Mouse (Mus musculus) ES-Bruce4 (cell line): ENCODE data around the gene Thtpa. TPM values are rescaled to one million over a fixed set of nuclear protein-coding genes. Genes with fewer than 3 reads are reported as not detected.
A peak's percentile ranks its signal among the peaks of the same experiment; 100 is the strongest.

Experiments
- H3K27ac ChIP-seq: 2 replicates; pipeline ENCODE4 v1.5.1; 2012; ENCODE audit warnings: low read length, inconsistent platforms; ENCODE audit not compliant: insufficient read depth
- H3K27me3 ChIP-seq: 2 replicates; pipeline ENCODE4 v1.6.1; 2012; ENCODE audit warnings: mild to moderate bottlenecking, low read length, inconsistent platforms; ENCODE audit not compliant: control insufficient read depth, poor library complexity, insufficient read depth, severe bottlenecking
- H3K36me3 ChIP-seq: 2 replicates; pipeline ENCODE4 v1.6.1; 2012; ENCODE audit warnings: inconsistent platforms, mild to moderate bottlenecking, low read length, moderate library complexity; ENCODE audit not compliant: control insufficient read depth, poor library complexity, insufficient read depth, severe bottlenecking
- H3K4me1 ChIP-seq: one replicate; pipeline ENCODE4 v1.8.1; 2011; ENCODE audit warnings: low read length; ENCODE audit not compliant: control insufficient read depth, insufficient read depth
- H3K4me3 ChIP-seq: 2 replicates; pipeline ENCODE4 v1.5.1; 2011; ENCODE audit warnings: low read depth, mild to moderate bottlenecking, low read length
- H3K9ac ChIP-seq: 2 replicates; pipeline ENCODE4 v1.6.1; 2012; ENCODE audit warnings: low read depth, mild to moderate bottlenecking, inconsistent platforms; ENCODE audit not compliant: poor library complexity, severe bottlenecking
- H3K9me3 ChIP-seq: replicated peaks from 2 replicates; pipeline ENCODE4 v1.6.1; 2012; ENCODE audit warnings: mild to moderate bottlenecking, low read length, inconsistent platforms; ENCODE audit not compliant: control insufficient read depth, poor library complexity, insufficient read depth, severe bottlenecking
- CTCF ChIP-seq: IDR thresholded peaks from one replicate; pipeline ENCODE4 v1.8.1; 2011; ENCODE audit warnings: low read depth, low read length
- EP300 ChIP-seq: IDR thresholded peaks from 2 replicates; pipeline ENCODE4 v1.6.1; 2011; ENCODE audit warnings: low read depth, low read length; ENCODE audit not compliant: insufficient read depth
- POLR2A ChIP-seq: IDR thresholded peaks from one replicate; pipeline ENCODE4 v1.8.1; 2011; ENCODE audit warnings: low read length; ENCODE audit not compliant: insufficient read depth
- polyA plus RNA-seq: library from polyadenylated mRNA; stranded (reverse); fragments of >200 nt; gene quantifications from 2 replicates; pipeline ENCODE4 v1.2.4, GENCODE M21; 2011; ENCODE audit warnings: low read depth; ENCODE audit not compliant: missing spikeins, insufficient read depth, insufficient read length

Gene Thtpa
- polyA plus RNA-seq, 1 experiment, result 6.9 TPM

GRCm38 (mm10) chr14:55110076-55110475 lies 15.5 kb downstream of the Thtpa start:
- Histone ChIP-seq H3K9ac (no peak overlapping the region), H3K36me3 (no peaks in the 10 kb centered on the region), H3K27ac (no peak overlapping the region), H3K27me3 (no peaks in the 10 kb centered on the region), H3K4me3 (no peak overlapping the region), H3K9me3 (no peaks in the 10 kb centered on the region), H3K4me1 (no peaks in the 10 kb centered on the region)
- TF ChIP-seq CTCF (no peak), EP300 (no peak), POLR2A (no peak)

- TF ChIP-seq EP300 (no peak), CTCF (no peak), POLR2A (no peak)
- Histone ChIP-seq H3K4me1 (no peaks in the 10 kb centered on the region), H3K36me3 (no peaks in the 10 kb centered on the region), H3K9me3 (no peaks in the 10 kb centered on the region), H3K4me3 (no peak overlapping the region), H3K27me3 (no peaks in the 10 kb centered on the region), H3K27ac (no peak overlapping the region), H3K9ac (no peak overlapping the region)
Measured at GRCm38 (mm10) chr14:55111720-55112119, 17.1 kb downstream of the Thtpa start.

- no peaks in the 10 kb centered on the region for H3K27me3 ChIP-seq
- H3K9ac ChIP-seq, result peak overlapping the region; percentile 46
- peak overlapping the region; percentile 52 for H3K4me3 ChIP-seq
- no peaks in the 10 kb centered on the region for H3K4me1 ChIP-seq
- no peaks in the 10 kb centered on the region for H3K36me3 ChIP-seq
- H3K9me3 ChIP-seq, result no peaks in the 10 kb centered on the region
- TF ChIP-seq CTCF, result no peak
- no peak for TF ChIP-seq EP300
- TF ChIP-seq POLR2A, result no peak
- H3K27ac ChIP-seq, result no peak overlapping the region
Measured at GRCm38 (mm10) chr14:55113351-55113974, 18.9 kb downstream of the Thtpa start.

DNA sequence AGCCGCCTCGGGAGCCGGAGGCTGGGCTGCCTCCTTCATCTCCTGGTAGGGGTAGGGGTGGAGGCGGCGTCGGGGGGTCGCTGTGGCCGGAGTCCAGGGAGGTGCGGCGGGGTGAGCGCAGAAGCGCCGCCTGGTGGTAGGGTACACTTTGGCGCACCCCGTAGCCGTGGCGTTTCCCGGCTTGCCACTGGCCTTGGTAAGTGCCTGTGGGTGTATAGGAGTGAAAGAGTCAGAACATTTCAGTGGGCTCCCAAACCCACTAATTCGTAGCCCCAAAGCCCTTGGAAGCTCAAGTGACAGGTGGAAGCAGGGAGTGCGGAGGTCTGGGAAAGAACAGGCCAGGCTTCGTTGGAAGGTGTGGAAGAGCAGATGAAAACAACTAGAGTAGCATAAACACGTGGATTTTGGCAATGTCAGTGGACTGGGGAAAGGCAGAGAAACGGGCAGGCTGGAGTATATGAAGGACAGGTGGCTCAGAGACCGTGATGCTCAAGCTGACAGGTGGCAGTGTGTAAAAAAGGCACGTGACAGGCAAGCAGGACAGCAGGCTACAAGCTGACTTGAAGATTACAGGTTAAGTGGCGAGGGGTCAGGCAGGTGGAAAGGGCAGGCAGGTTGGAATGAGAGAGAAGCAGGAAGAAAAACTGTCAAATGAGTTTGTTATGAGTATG lies 19.5 kb downstream of the Thtpa start:
- Histone ChIP-seq H3K9me3 (no peaks in the 10 kb centered on the region), H3K36me3 (no peaks in the 10 kb centered on the region), H3K27ac (no peak overlapping the region), H3K4me1 (no peaks in the 10 kb centered on the region), H3K27me3 (no peaks in the 10 kb centered on the region), H3K9ac (peak overlapping the region; percentile 62), H3K4me3 (peak overlapping the region; percentile 72)
- no peak for TF ChIP-seq POLR2A
- no peak for TF ChIP-seq EP300
- TF ChIP-seq CTCF, result peak; percentile 63

GRCm38 (mm10) chr14:55114759-55115701 lies 20.4 kb downstream of the Thtpa start:
- H3K4me3 ChIP-seq, result peak overlapping the region; percentile 72
- H3K36me3 ChIP-seq, result no peaks in the 10 kb centered on the region
- peak overlapping the region; percentile 62 for H3K9ac ChIP-seq
- H3K4me1 ChIP-seq, result no peaks in the 10 kb centered on the region
- H3K27ac ChIP-seq, result no peak overlapping the region
- no peaks in the 10 kb centered on the region for H3K27me3 ChIP-seq
- TF ChIP-seq EP300, result no peak
- no peak for TF ChIP-seq POLR2A
- no peak for TF ChIP-seq CTCF
- H3K9me3 ChIP-seq, result no peaks in the 10 kb centered on the region

DNA sequence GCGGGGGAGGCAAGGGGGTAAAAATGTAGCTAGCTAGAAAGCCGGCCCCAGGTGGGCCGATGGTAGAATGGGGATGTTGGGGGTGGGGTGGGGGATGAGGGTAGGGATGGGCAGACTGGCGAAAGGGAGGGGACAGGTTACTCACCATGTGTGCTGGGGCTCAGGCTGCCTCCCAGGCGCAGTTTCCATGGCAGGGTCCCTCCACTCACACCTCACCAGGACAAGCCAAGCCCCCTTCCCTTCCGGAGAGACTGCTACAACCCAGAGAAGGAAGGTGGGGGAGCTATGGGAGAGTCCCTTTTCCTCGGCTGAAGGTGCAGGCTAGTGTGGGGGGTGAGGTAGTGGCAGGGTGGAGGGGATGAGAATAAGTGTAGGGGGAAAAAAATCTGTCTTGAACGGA lies 21.3 kb downstream of the Thtpa start:
- no peaks in the 10 kb centered on the region for H3K9me3 ChIP-seq
- H3K36me3 ChIP-seq, result no peaks in the 10 kb centered on the region
- peak overlapping the region; percentile 72 for H3K4me3 ChIP-seq
- no peak overlapping the region for H3K27ac ChIP-seq
- TF ChIP-seq EP300, result no peak
- no peak for TF ChIP-seq POLR2A
- no peak for TF ChIP-seq CTCF
- peak overlapping the region; percentile 62 for H3K9ac ChIP-seq
- no peaks in the 10 kb centered on the region for H3K4me1 ChIP-seq
- H3K27me3 ChIP-seq, result no peaks in the 10 kb centered on the region
